Mouse (Mus musculus) erythroid progenitor cell, adult 5-6 weeks (primary cell): ENCODE measurements around the gene Cntnap1. TPM values are rescaled to one million over a fixed set of nuclear protein-coding genes. Genes with fewer than 3 reads are reported as not detected.

Source experiments
- ATAC-seq: replicated peaks from 2 replicates; pipeline ENCODE4 v1.8.0; 2016; ENCODE audit warnings: moderate number of reproducible peaks, mild to moderate bottlenecking, moderate TSS enrichment, inconsistent platforms; ENCODE audit not compliant: poor library complexity, low FRiP score, severe bottlenecking
- total RNA-seq, 2 experiments: library from RNA; stranded (forward) in 1 of 2; stranded (reverse) in 1 of 2; fragments of 150-400 nt in 1 of 2; fragments of 186-747, 209-891 nt in 1 of 2; gene quantifications; 2 replicates each; pipeline versions ENCODE4 v1.2.3 to v1.2.4; 2015 to 2017; ENCODE audit warnings: low replicate concordance in 2 of 2

Cntnap1 gene
- total RNA-seq, 2 experiments from 2014 or later: not detected

DNA sequence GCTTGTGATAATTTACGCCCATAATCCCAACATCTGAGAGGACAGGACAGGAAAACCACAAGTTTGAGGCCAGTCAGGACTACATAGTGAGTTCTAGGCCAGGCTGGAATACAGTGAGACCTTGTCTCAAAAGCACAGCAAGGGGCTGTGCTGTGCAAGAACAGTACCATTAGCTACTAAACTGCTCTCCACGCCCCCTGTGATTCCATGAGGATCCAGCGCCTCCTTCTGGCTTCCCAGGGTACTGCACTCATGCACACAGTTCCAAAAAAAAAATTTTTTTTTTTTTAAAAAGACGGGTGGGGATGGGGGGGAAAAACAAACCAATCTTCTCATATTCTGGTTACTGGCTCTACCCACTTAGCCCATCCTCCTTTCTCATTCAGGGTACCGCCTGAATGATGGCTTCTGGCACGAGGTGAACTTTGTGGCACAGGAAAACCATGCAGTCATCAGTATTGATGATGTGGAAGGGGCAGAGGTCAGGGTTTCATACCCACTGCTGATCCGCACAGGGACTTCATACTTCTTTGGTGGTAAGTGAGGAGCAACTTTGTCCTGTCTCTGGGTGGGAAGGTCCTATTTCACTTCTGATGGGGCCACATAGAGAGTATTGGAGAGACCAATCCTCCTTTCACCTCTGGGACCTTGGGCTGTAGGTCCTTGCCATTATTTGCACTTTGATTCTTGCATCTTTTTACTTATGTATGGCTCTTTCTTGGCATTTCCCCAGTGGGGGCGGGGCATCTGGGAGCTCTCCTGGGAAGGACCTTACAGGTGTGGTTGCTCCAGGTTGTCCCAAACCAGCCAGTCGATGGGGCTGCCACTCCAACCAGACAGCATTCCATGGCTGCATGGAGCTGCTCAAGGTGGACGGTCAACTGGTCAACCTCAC is 10.8 kb downstream of the Cntnap1 start:
- ATAC-seq: no peak

DNA sequence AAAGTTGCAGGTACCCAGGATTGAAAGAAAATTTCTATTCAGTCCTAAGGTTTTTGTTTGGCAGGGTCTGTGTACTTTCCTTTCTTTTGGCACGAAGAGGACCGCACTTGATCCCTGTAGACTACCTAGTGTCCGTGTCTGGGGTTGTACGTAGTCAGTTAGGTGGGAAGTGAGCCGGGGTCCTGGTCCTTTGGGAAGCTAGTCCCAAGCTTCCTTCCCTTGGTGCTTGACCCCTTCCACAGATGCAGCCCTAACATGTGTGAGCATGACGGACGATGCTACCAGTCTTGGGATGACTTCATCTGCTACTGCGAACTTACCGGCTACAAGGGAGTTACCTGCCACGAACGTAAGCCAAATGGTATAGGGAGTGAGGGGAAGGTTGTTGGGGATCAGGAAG is 11.6 kb downstream of the Cntnap1 start:
- ATAC-seq: no peak

GRCm38 (mm10) chr11:101182771-101183517 is 12.6 kb downstream of the Cntnap1 start:
- ATAC-seq: no peak

GRCm38 (mm10) chr11:101184984-101185383 is 14.7 kb downstream of the Cntnap1 start:
- ATAC-seq: no peak

DNA sequence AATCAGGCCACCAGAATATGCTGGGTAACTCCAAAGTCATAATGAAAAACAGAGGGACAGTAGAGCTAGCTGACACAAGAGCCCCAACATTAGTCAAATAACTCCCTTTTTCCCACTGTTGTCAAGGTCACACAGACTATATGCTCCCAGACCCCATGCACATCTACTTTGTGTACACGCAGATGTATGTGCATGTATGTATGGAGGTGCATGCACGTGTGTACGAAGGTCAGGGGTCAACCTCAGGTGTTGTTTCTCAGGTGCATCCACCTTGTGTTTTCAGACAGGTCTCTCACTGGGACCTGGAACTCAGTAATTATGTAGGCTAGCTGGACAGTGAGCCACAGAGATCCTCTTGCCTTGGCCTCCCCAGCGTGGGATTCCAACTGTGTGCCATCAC is 15.1 kb downstream of the Cntnap1 start:
- ATAC-seq: no peak

GRCm38 (mm10) chr11:101186526-101187247 is 16.4 kb downstream of the Cntnap1 start:
- no peak for ATAC-seq

DNA sequence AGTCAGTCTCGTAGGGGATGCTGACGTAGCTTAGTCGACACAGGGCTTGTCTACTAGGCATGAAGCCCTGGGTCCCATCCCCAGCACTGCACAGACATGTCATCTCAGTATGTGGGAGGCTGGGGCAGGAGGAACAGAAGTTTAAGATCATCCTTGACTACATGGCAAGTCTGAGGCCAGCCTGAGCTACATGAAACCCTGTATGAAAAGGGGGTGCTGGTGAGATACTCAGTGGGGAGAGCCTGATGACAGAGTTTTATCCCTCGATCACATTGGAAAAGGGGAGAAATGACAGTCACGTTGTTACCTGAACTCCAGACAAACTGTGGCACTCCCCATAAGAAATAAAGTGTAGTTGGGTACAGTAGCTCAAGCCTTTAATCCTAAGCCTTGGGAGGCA is 17.2 kb downstream of the Cntnap1 start:
- no peak for ATAC-seq

DNA sequence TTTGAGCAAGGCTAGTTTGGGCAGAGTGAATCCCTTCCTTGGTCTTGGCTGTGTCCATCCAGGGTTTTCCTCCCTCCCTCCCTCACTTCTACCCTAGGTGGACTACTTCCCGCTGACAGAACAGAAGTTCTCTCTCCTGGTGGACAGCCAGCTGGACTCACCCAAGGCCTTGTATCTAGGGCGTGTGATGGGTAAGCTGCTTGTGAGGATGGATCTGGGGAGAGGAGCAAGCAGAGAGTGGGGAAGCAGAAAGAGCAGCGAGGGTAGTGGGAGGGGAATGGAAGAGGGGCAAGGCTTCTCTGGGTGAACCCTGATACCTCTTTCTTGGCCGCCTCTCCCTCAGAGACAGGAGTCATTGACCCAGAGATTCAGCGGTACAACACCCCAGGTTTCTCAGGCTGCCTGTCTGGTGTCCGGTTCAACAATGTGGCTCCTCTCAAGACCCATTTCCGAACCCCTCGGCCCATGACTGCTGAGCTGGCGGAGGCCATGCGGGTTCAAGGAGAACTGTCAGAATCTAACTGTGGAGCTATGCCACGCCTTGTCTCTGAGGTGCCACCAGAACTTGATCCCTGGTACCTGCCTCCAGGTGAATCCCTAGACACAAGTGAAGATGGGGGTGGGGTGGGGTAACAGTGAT is 18.0 kb downstream of the Cntnap1 start:
- no peak for ATAC-seq

GRCm38 (mm10) chr11:101189495-101190180 is 19.3 kb downstream of the Cntnap1 start:
- ATAC-seq: peak; percentile 91

DNA sequence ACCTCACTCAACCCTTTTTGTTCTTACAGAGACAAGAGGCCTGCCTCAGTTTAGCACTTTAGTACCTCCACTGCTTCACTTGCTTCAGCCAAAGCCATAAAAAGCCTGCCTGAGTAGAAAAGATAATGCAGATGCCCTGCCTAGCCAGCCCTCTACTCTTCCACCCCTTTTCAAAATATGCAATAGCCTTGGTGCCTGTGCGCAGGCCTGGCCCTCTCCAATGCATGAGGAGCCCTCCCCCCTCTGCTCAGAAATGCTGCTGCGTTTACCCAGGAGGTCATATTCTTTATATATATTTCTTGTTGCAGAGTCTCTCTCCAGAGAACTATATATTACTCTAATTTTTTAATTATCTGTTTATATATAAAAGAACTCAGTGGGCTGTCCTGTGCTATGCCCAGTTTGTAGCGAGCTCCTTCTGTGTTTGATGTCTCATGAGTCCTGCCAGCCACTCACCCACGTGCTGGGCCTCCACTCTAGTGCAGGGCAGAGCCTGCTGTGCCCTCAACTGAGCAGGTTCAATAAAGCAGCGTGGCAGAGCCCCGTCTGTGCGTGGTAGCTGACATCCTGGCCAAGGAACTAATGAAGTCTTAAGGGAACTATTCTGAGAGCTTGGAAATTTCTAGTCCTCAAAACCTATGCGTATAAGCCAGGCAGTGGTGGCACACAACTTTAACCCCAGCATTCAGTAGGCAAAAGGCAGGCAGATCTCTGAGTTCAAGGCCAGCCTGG is 20.0 kb downstream of the Cntnap1 start:
- ATAC-seq: peak; percentile 82

DNA sequence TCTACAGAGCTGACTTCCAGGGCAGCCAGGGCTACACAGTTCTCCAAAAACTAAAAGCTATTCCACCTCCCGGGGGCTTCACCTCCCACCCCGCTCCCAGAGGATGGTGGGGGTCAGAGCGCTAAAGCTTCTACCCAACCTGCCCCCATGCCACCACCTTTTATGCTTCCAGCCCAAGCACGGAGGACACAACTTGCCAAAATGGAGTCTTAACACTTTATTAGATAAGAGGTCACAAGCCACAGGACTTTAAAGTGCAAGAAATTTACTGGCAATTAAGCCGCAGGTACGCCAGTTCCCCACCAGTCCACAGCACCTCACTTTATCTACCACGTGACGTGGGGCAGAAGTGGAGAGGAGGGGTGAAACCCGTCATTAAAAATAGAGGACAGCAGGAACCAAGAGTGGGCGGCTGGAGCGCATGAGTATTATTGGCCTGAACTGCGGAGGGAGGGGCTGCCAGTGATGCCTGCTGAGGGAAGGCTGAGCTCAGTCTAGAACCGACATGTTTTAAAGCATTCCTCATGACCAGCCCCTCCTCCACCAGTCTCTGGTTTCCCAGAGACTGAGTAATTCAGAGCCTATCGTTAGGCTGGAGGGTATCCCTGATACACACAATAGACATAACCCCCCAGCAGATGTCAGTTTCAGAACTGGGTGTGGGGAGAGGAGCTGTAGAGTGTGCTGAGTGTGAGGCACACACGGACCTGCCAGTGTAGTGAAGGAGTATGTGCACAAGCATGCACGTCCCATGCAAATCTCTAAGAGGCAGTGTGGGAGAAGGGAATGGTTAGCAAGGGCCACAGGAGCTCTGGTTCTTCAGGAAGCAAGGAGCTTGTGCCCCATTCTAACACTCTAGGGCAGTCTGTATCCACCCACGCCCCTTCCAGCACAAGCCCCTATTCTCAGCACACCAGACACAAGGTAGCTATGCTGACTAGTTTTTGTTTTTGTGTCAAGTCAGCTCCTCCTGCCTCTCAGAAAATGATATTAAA is 20.9 kb downstream of the Cntnap1 start:
- no peak for ATAC-seq

GRCm38 (mm10) chr11:101191919-101192470 is 21.7 kb downstream of the Cntnap1 start:
- ATAC-seq: no peak

GRCm38 (mm10) chr11:101192646-101193045 is 22.3 kb downstream of the Cntnap1 start:
- ATAC-seq: no peak

- no peak for ATAC-seq
These were observed 22.8 kb downstream of the Cntnap1 start for GRCm38 (mm10) chr11:101193076-101193475.

GRCm38 (mm10) chr11:101194137-101194536 is 23.8 kb downstream of the Cntnap1 start:
- no peak for ATAC-seq

GRCm38 (mm10) chr11:101194643-101195042 is 24.3 kb downstream of the Cntnap1 start:
- ATAC-seq: no peak

GRCm38 (mm10) chr11:101195101-101195500 is 24.8 kb downstream of the Cntnap1 start:
- ATAC-seq: no peak
